Mouse (Mus musculus) telencephalon, adult 2 months (tissue): ENCODE results near the gene Thop1.
"Not testable (repeated sequence)": the region's sequence is repeated elsewhere in the genome, so short reads cannot be mapped to it uniquely, and the experiment has no call there.

Experiments
- DNase-seq: peaks from one replicate; pipeline ENCODE4 v3.0.0-alpha.2; 2011; ENCODE audit warnings: low read depth, low spot score

Gene Thop1

GRCm38 (mm10) chr10:81069836-81070235 is at the start of gene Thop1:
Gene Thop1 (plus strand): TSS chr10:81070035.
- DNase-seq: peak; percentile 99

DNA sequence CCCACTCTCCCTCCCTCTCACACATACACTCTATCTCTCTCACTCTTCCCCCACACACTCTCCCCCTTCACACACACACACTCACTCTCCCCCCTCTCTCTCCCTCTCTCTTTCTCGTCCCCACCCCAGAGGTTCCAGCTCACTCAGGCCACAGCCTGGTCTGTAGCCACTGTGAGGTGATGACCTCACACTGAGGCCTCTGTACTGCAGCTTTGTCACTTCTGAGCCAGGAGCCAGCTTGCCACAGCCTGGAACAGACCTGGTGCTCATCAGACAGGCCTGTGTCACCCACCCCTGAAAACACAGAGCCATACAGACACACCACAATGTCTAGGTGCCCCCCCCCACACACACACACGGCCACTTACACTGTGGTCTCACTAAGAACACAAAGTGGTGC is 49.6 kb upstream of the Thop1 start:
- no peak for DNase-seq

DNA sequence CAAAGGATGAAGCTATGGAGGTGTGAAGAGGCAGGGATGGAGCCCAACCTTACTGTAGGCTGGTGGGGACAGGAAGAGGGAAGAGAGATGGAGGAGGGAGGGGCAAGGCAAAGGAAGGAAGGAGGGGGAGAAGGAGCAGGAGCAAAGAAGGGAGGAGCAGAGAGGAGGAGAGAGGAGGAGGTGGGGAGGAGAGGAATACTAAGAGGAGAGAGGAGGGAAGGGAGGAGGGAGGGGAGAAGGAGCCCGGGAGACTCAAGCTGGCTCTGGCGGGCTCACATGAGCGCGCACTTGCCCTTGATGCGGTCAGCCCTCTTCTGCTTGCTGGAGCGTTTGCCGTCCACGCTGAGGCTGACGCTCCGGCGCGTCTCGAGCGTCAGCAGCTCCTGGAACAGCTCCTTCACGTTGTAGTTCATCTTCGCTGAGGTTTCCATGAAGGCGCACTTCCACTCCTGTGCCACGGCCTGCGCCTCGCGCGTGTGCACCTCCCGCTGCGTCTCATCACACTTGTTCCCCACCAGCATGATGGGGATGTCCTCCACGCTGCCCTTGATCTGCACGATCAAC is 48.2 kb upstream of the Thop1 start:
- peak; percentile 71 for DNase-seq

- no peak for DNase-seq
Measured at GRCm38 (mm10) chr10:81022744-81023143, 47.1 kb upstream of the Thop1 start.

- no peak for DNase-seq
Measured at GRCm38 (mm10) chr10:81024346-81024937, 45.4 kb upstream of the Thop1 start.

DNA sequence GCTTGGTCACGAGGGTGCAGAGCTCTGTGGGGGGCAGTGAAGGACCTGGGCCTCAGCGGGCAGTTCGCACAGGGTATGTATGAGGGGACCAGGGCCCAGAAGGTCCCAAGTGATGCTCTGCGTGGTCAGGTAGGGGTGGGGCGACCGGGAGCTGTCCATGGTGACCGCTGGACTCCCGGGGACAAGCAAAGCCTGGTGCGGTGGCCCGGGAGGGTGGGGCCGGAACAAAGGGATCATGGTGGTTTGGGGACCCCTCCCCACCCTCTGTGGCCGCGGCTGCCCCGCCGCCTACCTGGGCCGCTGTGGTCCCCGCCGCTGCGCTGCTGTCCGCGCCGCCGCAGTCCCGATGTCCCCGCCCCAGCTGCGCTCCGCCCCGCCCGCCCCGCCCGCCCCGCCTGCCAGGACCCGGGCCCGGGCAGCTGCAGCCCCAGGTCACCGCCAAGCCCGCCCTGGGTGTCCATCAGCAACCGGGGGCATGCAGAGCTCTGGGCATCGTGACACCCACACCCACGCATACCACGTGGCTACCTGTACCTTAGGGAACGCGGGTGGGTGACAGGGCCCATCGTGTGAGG is 44.7 kb upstream of the Thop1 start:
- no peak for DNase-seq

DNA sequence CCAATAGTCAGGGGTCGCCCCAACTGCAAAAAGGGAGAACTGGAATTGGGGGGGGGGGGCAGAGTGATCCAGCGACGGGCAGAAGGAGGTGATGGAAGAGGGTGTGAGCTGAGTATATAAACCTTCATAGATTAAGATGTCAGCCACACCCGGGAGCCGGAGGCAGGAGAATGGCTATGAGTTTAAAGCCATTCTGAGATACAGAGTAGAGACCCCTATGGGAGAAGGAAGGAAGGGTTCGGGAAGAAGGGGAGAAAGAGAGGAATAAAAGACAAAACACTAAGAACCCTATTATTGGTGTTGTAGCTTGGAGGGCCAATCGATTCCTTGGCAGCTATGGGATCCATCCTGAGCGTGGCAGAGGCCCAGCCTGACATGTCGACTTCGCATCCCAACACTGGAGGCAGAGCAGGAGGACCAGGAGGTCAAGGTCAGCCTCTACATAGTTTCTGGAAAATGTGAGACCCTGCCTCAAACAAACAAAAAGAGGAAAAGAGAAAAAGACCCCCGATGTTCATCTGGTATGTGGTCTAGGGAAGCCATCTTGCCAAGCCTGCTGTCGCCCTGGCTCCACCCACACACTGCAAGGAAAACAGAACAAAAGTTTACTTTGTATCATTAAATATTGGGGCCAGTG is 44.1 kb upstream of the Thop1 start, which contains the start of gene Diras1:
Diras1 (minus strand) TSS at position 24 of the 637 bp plus-strand sequence.
- no peak for DNase-seq

GRCm38 (mm10) chr10:81026857-81027256 is 43.0 kb upstream of the Thop1 start:
- DNase-seq: no peak

DNA sequence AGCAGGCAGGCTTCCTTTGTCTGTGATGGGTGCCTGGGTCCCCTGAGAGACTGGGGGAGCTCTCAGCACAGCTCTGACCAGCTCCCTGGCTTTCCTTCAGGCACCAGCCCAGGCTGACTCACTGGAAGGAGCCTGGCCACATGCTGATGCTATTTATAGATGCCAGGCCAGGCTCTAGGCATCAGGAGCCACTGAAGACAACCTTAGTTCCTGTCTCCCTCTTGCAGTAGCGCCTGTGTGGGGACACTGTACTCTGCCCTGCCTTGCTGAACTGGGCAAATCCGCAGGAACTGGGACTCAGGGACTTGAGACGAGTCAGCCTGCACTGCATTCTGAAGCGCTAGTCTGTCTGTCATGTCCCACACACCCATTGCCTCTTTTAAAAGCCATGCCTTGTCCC is 42.5 kb upstream of the Thop1 start:
- no peak for DNase-seq

GRCm38 (mm10) chr10:81028219-81028618 is 41.6 kb upstream of the Thop1 start:
- no peak for DNase-seq

DNA sequence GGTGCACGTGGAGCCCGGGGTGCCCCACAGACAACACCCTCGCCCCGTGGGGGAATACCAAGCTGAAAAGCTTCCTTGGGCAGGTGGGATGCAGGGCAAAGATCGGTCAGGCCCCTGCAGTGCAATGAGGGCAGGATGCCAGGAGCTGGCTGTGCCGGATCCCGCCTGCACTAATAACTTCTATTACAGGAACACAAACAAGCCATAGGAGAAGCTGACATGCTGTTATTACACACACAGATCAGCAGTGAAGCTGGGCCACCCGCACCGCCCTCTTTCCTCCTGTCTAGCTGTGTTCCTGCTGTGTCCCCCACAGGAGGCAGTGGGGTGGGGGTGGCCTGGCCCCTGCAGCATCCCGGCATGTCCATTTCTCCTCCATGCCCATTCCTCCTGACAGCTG is 40.8 kb upstream of the Thop1 start:
- no peak for DNase-seq

DNA sequence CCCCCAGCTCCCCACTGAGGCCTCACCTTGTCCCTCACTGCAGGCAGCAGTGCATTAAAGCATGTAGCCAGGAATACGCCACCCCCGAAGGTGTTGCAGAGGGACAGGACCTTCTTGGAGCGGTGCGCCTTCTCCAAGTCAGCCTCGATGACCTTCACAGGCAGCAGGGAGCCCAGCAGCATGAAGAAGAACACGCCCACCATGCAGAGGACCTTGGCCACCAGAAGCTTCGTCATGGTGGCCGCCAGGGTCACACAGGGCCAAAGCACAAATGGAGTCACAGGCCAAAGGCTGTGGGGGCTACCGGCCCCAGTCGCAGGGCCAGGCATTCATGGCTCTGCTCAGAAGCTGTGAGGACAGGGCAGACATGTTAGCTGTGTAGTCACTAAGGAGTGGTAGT is 36.2 kb upstream of the Thop1 start:
- no peak for DNase-seq

DNA sequence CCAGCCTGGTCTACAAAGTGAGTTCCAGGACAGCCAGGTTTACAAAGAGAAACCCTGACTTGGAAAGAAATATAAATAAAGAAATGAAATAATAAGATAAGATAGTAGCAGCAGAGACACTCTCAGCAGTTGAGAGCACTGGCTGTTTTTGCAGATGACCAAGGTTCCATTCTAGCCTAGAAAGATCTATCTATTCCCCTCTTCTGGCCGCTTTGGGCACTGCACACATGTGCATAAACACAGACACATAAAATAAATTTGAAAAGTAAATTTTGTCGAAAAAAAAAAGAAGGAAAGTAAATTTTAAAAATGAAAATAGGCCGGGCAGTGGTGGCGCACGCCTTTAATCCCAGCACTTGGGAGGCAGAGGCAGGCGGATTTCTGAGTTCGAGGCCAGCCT is 33.6 kb upstream of the Thop1 start:
- DNase-seq: no peak

- DNase-seq: peak; percentile 98
Measured at GRCm38 (mm10) chr10:81036988-81037580, 32.8 kb upstream of the Thop1 start, which contains the start of gene Slc39a3. Gene Slc39a3 (minus strand): TSS chr10:81037426.

DNA sequence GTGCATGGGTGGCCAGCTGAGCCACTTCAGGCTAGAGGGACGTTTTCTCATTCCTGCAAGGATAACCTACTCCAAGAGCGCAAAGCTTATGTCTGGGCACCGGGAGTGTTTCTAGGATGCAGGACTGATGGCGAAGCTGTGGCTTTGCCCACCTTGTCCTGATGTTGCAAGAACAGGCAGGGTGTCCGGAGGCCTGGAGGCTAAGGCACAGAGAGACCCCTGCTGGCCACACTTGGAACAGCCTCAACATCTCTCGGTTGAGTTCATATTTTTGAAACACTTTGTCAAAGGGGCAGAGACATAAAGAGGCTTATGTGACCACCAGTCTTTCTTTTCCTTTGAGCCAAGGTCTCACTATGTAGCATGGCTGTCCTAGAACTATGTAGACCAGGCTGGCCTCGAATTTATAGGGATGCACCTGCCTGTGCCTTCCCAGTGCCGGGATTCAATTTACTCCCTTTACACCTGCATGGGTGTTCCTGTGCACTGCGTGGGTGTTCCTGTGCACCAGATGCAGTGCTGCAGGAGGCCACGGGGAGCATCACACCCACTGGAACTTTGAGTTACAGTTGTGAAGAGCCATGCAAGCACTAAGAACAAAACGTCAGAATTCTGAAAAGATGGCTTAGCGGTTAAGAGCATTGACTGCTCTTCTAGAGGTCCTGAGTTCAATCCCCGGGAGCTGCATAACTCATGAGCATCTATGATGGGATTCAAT is 28.2 kb upstream of the Thop1 start:
- no peak for DNase-seq

DNA sequence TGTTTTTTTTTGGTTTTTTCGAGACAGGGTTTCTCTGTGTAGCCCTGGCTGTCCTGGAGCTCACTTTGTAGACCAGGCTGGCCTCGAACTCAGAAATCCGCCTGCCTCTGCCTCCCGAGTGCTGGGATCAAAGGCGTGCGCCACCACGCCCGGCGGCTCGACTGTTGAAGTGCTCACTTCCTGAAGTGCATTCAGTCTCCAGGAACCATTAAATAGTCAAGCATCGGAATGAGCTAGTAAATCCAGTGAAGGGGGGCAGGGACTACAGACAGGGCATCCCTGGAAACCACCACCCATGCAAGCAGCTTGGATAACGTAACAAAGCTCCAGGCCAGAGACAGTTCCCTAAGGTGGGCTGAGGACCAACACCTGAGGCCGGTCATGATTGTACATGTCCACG is 24.6 kb upstream of the Thop1 start:
- DNase-seq: not testable (repeated sequence)

DNA sequence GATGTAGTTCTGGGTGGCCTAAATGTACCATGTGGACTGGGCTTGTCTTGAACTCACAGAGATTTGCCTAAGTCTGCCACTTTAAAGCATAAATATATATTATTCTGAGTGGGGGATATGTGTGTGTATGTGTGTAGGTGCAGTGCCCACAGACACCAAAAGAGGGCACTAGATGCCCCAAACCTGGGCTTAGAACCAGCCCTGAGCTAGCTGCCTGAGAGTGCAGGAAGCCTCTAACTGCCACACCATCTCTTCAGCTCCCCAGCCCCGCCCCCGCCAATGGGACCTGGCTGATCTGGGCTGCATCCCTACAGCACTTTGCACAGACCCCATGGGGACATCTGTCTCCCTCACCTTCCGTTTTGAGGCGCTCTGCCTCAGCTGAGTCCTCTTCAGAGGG is 19.2 kb upstream of the Thop1 start:
- no peak for DNase-seq

DNA sequence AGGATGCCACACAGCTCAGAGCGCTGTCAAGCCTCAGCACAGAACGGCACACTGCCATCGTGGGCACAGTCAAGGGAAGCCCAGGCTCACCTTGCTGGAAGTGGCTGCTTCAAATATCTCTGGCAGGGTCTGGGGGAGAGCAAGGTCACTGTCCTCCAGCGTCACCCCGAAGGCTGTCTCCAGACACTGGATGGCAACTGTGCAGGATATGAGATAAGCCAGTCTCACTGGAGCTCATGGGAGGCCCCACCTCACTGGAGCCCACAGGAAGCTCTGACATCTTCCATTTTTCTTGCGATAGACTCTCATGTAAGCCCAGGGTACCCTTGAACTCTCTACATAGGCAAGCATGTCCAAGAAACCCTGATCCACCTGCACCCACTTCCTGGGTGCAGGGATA is 18.7 kb upstream of the Thop1 start:
- no peak for DNase-seq

DNA sequence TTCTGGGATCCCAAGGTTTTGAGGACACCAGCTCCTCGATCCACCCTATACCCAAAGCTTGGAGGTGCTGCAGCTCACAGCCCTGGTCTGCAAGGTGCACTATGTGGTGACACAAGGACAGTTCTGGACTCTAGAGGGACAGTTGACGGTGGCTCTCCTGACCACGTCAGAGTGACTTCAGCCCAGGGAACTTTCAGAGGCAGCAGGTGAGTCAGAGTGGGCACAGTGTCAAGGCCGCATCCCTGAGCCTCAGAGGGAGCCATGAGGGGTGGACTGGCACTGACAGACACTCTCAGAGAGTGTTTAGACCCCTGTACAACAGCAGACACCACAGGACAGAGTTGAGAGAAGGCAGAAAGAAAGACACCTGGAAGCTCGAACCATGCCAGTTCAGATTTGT is 17.3 kb upstream of the Thop1 start:
- DNase-seq: no peak

DNA sequence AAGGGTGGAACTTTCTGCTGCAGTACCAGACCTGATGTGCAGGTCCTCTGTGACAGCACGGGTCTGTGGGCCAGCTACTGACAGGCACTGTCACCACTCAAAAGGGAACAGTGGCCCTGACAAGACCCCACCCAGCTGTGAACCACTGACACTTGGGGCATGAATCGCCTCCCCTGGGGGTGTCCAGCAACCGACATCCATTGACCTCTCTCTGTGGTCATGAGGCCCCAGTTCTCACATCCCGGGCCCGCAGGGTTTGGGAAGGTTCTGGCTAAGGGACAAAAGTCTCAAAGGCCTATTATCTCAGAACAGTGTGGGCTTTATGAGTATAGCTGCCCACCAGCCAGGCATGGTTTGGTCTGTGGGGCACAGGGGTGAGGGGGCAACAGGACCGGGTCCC is 14.7 kb upstream of the Thop1 start:
- no peak for DNase-seq

GRCm38 (mm10) chr10:81055802-81056340 is 14.0 kb upstream of the Thop1 start:
- DNase-seq: not testable (repeated sequence)
